Mouse (Mus musculus) cerebellum, postnatal 36 days (tissue): Measurements from ENCODE around the gene Apol11b.
A peak's percentile ranks its signal among the peaks of the same experiment; 100 is the strongest.
"Not testable (repeated sequence)": the region's sequence is repeated elsewhere in the genome, so short reads cannot be mapped to it uniquely, and the experiment has no call there.

Experiments used
- DNase-seq, 2 experiments: peaks; one replicate each; pipeline ENCODE4 v3.0.0; 2021 to 2022; ENCODE audit warnings: mixed read lengths in 2 of 2

Apol11b gene

DNA sequence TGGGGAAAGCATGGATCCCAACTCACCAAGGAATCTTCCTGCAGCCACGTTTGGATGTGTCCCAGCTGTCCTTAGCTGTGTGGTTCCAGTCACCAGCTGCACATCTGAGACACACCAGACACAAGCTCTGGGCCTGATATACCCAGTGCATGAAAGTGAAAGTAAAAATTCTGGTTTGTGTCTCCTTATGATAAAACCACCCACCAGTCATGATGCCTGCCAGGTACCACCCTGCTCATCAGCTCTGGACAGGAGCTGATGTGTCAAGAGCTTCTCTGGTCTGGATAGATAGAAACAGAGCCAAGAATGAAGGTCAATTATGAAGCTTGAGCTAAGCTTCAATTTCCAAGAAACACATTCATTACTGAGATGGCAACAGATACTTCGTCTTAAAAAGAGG is at the start of gene Apol11b:
Apol11b (minus strand) TSS at position 111 of the 400 bp plus-strand sequence.
- not testable (repeated sequence) for DNase-seq

DNA sequence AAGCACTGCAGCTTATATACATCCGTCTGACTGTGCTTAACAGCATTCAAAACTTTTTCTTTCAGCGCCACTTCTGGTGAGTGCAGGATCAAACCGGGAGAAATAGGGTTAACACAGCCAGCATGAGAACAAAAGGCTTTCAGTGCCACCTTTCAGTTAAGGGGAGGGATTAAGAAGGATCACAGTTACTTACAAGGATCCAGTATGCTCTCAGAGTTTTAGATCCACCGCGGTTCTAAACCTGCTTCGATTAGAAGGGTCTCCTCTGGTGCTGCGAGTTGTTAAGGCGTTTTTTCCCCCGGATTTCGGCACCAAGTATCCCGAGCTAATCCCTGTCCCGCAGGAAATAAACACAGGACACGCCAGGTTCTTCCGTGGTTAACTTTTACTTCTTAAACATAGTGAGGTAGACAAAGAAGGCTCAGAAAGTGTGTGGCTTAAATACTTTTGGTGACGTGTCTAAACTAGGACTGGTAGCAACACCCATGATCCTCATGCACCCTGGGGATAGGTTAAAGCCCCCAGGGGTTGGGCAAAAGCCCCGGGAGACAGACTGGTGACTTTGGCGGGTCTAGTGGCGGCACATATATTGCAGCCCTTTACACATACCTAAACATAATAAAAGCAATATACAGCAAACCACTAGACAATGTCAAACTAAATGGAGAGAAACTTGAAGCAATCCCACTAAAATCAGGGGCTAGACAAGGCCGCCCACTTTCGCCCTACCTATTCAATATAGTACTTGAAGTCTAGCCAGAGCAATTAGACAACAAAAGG is 48.6 kb upstream of the Apol11b start:
- DNase-seq, result not testable (repeated sequence)

DNA sequence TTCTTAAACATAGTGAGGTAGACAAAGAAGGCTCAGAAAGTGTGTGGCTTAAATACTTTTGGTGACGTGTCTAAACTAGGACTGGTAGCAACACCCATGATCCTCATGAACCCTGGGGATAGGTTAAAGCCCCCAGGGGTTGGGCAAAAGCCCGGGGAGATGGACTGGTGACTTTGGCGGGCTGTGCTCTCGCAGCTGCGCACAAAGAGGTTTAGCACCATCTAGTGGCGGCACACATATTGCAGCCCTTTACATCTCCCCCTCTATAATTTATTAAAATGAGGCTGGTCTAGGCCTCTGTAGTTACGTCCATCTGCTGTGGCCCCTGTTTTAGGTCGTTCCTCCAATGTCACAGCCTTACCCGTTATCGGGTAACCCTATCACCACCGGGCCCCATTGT is 40.9 kb upstream of the Apol11b start:
- peak; percentile 22 to 23 for DNase-seq

DNA sequence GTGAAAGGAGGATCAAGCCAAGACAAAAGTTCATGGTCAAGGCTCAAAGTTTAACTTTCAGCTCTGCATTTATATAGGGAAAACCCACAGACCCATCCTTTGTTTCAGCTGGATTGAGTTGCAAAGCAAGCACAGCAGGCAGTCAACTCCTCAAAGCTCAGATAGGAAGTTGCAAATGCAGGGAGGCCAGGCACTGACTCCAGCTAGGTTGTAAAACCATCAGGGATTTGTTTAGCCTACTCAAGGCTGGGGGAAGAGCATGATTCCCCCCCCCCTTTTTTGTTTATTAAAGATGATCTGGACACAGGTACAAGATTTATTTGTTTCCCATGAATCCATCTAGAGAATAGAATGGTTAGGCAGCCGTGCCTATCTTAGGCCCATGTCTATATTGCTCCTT is 31.0 kb upstream of the Apol11b start:
- DNase-seq, result not testable (repeated sequence)

DNA sequence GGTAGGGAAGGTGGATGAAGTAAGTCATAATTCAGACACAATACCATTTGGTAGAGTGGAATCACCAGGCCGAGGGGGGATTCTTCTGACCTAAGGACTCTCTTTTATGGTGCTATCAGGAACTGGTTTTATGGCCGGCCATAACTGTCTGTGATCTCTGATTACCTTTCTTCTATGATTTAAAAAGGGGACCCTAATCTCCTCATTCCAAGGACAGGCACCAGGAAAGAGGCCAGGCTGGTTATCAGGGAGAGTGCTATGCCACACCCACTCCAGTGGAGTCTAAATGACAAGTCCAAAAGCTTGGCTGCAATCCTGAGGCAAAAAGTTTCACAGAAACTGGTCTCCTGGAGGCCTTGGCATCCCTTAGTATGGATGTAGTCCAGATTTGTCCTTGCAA is 18.8 kb upstream of the Apol11b start:
- not testable (repeated sequence) for DNase-seq

DNA sequence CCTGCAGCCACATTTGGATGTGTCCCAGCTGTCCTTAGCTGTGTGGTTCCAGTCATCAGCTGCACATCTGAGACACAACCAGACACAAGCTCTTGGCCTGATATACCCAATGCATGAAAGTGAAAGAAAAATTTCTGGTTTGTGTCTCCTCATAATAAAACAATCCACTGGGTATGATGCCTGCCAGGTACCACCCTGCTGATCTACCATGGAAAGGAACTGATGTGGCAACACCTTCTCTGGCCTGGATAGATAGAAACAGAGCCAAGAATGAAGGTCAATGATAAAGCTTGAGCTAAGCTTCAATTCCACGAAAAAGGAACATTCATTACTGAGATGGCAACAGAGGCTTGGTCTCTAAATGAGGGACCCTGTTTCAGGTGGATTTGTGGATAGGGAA is 16.7 kb upstream of the Apol11b start:
- not testable (repeated sequence) for DNase-seq

DNA sequence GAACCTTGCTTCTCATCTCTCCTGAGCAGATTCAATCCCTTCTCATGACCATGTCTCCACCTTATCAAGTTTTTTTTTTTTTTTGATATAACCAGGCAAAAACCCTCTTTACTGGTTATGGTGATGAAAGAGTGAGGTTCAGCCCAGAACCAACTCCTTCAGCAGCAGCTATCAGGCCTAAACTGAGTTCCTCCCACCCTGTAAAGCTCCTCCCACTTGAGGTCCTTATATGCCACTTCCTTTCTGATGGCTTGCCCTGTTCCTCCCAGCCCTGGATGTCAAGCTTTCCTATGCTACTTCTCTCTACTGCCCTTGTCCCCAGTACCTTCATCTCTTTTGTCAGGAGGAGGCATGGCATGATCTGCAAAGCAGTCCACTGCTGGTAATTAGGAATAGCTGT is 8.1 kb upstream of the Apol11b start:
- DNase-seq, result not testable (repeated sequence)

DNA sequence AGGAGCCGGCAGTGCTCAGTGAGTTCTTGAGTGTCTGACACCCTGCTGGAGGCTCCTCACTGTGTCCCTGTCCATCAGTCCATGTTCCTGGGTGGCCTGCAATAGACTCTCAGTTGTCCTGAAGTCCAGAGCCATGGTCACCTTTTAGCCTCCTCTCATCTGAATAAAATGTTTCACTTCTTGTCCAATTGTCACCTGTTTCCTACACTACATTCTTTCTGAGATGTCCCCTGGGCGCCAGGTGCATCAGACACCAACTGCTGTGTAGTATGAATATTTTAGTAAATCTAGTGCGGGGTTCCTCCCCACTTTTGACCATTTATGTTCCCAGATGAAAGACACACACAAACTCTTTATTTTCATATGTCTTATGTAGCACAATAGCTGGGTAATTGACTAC is 13.3 kb downstream of the Apol11b start:
- not testable (repeated sequence) for DNase-seq

DNA sequence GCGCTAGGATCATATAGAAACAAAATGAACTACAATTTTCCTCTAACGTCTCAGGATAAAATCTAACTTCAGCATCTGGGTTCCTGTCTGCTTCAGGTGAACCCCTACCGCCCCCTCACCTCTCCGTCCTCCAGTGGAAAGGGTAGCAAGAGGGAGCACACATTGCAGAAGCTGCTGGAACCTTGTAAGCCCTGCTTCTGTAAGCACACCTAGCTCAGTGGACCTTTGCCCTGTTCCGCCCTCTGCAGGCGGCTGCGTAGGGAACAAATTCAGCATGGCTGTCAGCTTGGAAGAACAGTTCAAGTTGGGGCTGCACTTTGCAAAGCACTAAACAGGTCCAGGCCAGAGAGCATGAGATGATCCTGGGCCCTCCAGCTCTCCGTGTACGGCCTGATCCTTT is 14.4 kb downstream of the Apol11b start:
- not testable (repeated sequence) for DNase-seq

DNA sequence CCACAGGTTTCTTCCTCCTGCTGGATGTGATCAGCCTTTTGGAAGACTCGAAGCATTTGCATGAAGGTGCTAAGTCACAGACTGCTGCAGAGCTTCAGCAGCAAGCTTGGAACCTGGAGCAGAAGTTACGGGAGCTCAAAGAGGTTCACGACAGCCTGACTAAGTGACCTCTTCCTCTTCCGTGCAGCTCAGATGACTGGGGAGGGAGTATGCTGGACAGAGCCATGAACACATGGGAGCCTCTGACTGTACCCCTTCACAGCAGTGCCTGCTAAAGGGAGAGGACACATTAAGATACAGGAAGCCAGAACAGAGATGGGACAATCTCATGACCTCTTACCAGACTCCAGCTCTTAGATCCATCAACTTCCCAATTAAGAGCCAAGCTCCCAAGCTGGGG is 16.6 kb downstream of the Apol11b start:
- DNase-seq, result not testable (repeated sequence)

DNA sequence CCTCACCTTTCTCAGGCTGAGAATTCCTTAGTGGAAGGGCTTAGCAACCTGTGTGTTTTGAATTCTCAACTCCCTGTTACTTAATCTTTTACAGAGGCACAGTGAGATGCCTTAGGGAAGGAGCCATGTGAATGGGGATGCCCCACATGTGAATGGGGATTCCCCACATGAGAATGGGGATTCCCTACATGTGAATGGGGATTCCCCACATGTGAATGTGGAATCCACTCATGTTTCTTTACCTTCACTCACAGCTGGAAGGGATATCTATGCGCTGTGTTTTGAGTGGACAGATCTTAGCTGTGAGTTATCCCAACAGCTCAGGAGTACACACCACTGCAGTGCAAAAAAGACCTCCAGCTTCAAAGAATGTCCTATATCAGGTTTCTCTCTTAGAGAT is 18.4 kb downstream of the Apol11b start:
- DNase-seq, result no peak

DNA sequence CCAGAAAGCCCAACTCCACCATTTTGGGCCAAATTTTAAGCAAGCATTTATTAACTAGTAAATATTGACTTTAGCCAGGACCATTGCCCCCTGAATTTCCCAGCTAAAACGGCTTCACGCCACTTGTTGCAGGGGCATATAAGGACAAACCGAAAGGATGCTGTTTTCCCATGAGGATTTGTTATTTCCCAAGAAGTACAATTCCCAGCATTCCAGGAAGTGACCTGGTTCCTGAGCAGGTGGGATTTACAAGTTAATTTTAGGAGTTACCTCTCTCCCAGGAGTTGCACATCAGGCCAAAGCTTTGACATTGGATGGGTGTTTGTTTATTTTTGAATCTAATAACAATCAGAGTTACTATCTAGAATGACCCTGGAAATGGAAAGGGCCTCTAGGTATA is 37.0 kb downstream of the Apol11b start:
- DNase-seq, result no peak

DNA sequence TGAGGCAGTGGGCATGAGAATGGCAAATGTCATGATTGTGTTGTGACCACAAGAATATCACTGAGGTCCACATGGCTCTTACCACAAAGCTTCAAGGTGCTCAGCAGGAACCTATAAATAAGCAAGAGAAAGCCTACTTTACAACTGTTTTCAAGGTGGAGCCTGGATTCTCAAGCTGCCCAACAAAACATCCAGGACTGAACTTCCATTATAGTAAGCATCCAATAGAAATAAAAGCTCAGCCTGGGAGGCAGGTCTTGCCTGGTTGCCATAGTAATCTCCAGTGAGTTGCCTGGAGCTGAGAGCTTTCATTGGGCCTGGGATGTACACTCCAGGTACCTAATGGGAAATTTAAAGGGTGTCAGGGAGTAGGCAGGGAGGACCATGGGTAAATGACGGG is 44.1 kb downstream of the Apol11b start, which contains the start of gene Gm36245:
Gm36245 (plus strand) TSS at position 301 of the 400 bp plus-strand sequence.
- no peak for DNase-seq

DNA sequence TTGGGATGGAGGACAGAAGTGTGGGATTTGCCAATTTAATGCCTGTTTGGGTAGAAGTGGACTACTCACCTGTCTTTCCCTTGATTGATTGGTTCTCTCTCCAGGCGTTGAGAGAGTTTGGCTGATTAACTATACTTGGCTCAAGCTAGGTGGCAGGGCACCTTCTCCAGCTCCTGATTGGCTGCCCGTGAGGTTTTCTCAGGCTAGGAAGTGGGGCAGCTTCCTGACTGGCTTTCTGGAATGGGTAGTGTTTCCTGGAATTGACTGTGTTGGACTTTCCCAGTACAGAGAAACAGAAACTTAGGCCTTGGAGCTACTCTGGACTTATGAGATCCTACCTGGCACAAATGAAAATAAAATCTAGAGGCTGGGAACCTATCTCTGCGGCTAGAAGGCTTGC is 44.7 kb downstream of the Apol11b start:
- DNase-seq, result no peak

DNA sequence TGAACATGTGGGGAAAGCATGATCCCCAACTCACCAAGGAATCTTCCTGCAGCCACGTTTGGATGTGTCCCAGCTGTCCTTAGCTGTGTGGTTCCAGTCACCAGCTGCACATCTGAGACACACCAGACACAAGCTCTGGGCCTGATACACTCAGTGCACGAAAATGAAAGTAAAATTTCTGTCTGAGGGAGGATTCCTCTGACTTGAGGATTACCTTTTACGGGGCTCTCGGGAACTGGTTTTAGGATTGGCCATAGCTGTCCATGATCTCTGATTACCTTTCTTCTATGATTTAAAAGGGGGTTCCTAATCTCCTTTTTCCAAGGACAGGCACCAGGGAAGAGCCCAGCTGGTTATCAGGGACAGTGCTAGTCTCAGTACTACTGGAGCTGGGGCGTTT is 47.1 kb downstream of the Apol11b start, which contains the start of gene Apol10b:
Apol10b (minus strand) TSS at position 165 of the 400 bp plus-strand sequence.
- DNase-seq, result no peak

DNA sequence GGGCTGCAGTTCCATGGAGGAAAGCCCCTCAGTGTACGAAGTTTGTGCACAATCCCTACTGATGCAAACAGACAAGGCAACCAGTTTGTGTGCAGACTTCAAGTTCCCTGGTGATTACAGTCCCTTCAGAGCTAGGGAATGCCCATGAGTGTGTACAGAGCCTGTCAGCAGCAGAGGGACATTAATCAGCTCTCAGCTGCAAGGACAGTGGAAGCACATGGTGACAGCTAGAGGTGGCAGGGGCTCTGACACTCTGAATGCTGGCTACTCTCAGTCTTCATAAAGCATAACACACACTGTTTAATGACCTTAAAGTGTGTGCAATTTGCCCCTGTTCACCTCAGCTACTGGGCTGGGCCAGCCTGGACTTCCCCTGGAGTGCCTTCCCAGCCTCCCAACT is 49.5 kb downstream of the Apol11b start:
- no peak for DNase-seq

DNA sequence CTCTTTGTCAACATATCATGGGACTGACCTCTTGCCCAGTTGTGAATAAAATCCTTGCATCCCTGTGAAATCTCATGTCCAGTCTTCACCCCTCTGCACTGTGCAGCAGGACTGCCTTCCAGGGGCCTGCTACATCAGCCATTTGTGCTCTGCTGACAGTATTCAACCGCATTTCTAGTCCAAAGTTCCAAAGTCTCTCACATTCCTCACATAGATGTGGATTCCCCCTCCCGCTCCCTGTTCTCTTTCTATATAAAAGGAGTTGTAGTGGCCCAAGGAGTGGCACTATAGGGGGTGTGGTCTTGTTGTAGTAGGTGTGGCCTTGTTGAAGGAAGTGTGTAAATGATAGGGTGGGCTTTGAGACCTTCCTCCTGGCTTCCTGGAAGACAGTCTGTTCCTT is 52.2 kb downstream of the Apol11b start:
- DNase-seq, result no peak

DNA sequence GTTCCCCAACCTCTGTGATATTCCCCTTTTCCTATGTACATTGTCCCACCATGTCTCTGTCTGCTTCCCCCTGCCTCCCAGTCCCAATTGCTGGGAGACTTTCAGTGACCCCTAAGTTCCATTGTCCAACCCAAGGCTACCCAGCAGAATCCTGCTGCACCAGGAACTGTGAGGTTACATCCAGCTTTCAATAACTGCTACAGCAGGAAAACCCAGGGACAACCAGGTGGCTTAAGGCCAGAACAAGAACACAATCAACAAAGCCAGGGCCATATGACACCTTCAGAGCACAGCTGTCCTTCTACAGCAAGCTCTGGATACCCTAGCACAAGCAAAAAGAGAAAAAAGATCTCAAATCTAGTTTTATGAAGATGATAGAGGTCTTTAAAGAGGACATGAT is 54.1 kb downstream of the Apol11b start:
- no peak for DNase-seq

DNA sequence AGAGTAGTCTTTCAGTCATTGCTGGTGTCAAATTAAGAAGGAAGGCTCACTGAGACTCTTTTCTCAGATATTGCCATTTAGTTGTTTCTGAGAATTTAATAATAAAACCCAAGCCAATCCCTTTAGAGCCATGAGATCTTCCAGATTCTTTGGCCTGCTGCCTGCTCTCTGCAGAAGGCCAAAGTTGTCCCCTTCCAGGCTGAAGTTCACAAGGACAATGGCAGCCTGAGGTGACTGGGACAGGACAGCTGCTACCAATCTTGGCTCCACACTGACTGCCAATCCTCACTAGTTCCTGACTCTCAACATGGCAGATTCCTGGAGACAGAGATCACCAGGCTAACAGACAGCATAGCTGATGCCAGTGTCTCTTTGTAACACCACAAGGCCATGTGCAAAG is 56.1 kb downstream of the Apol11b start:
- no peak for DNase-seq
